Mouse (Mus musculus): ENCODE measurements around the gene Pigw. TPM values are rescaled to one million over a fixed set of nuclear protein-coding genes. Genes with fewer than 3 reads are reported as not detected.
"Not testable (repeated sequence)": the region's sequence is repeated elsewhere in the genome, so short reads cannot be mapped to it uniquely, and the experiment has no call there.

Pigw gene
- polyA plus RNA-seq, 1 experiment from 2014 or later: 1.9 TPM

DNA sequence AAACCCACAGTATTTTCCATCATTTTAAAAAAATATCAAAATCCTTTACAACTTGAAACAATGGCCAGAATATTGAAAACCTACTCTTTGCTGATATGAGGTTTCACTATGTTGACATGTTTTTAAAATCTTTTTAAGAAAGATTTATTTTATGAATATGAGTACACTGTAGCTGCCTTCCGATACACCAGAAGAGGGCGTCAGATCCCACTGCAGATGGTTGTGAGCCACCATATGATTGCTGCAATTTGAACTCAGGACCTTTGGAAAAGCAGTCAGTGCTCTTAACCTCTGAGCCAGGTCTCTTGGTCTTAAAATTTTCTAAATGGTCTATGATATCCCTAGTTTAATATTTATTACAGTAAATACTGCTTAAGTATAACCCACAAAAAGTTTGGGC is 40.8 kb downstream of the Pigw start:
- WGBS: 93% methylated on average over 2 of the region's 2 CpGs
- Histone ChIP-seq H3K4me2 (replicated peaks) (no peak overlapping the region), H3K4me1 (no peaks in the 10 kb centered on the region), H3K4me3 (no peak overlapping the region), H3K9ac (no peak overlapping the region), H3K9me3 (no peaks in the 10 kb centered on the region), H3K36me3 (peaks cover 59% of the 10 kb centered on the region), H3K27me3 (replicated peaks) (no peaks in the 10 kb centered on the region), H3K27ac (no peak overlapping the region)
- ATAC-seq (ENCODE audit: low FRiP score, low read depth): no peak

- not testable (repeated sequence) for ATAC-seq (ENCODE audit: low FRiP score, low read depth); H3K27me3 ChIP-seq (replicated peaks); H3K4me1 ChIP-seq; H3K9me3 ChIP-seq
- peak overlapping the region; percentile 95 for H3K4me2 ChIP-seq (replicated peaks)
- H3K4me3 ChIP-seq: peak overlapping the region; percentile 57
- 0 out of 2 replicates have a peak overlapping the region, but pooled peaks have one; percentile 1 for H3K27ac ChIP-seq
- H3K9ac ChIP-seq: peak overlapping the region; percentile 77
- 82% methylated on average over 11 of the region's 11 CpGs for WGBS
- H3K36me3 ChIP-seq: peaks cover 29% of the 10 kb centered on the region
Measured at GRCm38 (mm10) chr11:84829495-84829894, 50.6 kb downstream of the Pigw start.

- Histone ChIP-seq H3K9ac (peak within 1 kb of the TSS; percentile 77), H3K9me3 (no peaks in the 10 kb centered on the region), H3K36me3 (peaks cover 21% of the 10 kb centered on the region), H3K27ac (0 out of 2 replicates have a peak within 1 kb of the TSS, but pooled peaks have one; percentile 1), H3K4me2 (replicated peaks) (peak within 1 kb of the TSS; percentile 95), H3K4me3 (peak within 1 kb of the TSS; percentile 57), H3K4me1 (peaks cover 6% of the 10 kb centered on the region; the same call in 1 of the 2 replicates), H3K27me3 (replicated peaks) (no peaks in the 10 kb centered on the region)
- under 1% methylated on average over 62 of the region's 62 CpGs for WGBS
- ATAC-seq (ENCODE audit: low FRiP score, low read depth): peak; percentile 82
Measured at GRCm38 (mm10) chr11:84828516-84829399, 51.3 kb downstream of the Pigw start, which contains the start of gene Dhrs11. Gene Dhrs11, minus strand, starts transcription at chr11:84828994.

- no peak overlapping the region for H3K27ac ChIP-seq
Measured at GRCm38 (mm10) chr11:84827901-84828503, 52.1 kb downstream of the Pigw start.

DNA sequence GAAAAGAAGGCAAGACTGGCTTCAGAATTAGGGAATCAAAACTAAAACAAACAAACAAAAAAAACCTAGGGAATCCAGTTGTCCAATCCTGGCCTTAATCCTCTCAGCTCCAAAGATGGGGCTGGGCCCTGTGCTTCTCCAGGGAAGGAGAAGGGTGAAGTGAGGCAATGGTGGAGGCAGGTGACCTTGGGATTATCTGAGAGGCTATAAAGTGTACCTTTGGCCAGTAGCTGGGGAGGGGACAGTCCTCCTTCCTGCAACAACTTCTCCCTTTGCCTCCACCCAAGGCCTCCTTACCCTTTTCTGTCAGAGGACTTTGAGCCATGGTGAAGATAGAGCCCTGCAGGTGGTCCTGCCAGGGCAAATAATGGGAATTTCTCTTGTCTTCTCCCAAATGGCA is 52.6 kb downstream of the Pigw start:
- Histone ChIP-seq H3K9me3 (no peaks in the 10 kb centered on the region), H3K4me3 (no peak overlapping the region), H3K36me3 (peaks cover 11% of the 10 kb centered on the region), H3K27ac (no peak overlapping the region), H3K9ac (no peak overlapping the region), H3K4me2 (replicated peaks) (no peak overlapping the region), H3K27me3 (replicated peaks) (no peaks in the 10 kb centered on the region), H3K4me1 (peaks cover 6% of the 10 kb centered on the region; the same call in 1 of the 2 replicates)
- no peak for ATAC-seq (ENCODE audit: low FRiP score, low read depth)

More at GRCm38 (mm10) chr11:84827901-84828503, 52.1 kb downstream of the Pigw start:
- no peak for ATAC-seq (ENCODE audit: low FRiP score, low read depth)
- Histone ChIP-seq H3K4me2 (replicated peaks) (peak overlapping the region; percentile 95), H3K4me3 (peak overlapping the region; percentile 57), H3K4me1 (peaks cover 6% of the 10 kb centered on the region; the same call in 1 of the 2 replicates), H3K36me3 (peaks cover 16% of the 10 kb centered on the region), H3K27me3 (replicated peaks) (no peaks in the 10 kb centered on the region), H3K9ac (no peak overlapping the region), H3K9me3 (no peaks in the 10 kb centered on the region)
- 48% methylated on average over 3 of the region's 3 CpGs for WGBS

Small RNA genes lying within 50 kb of the gene (microRNA-seq; reads per million reads assigned to microRNA genes)
- gene Gm23564: not detected

Other genes starting within 250 kb of the Pigw start
- 8.9 and 10.5 TPM in 2 replicates for gene Mrm1, start 60.8 kb downstream of the Pigw start, polyA plus RNA-seq (2016; fragmentation: Nextera tagmentation; extraction: Ambion mirVana)
- 8.2 and 8.9 TPM in 2 replicates for gene Dhrs11, start 51.3 kb downstream of the Pigw start, polyA plus RNA-seq (2016; fragmentation: Nextera tagmentation; extraction: Ambion mirVana)
- gene Ggnbp2, start 9.5 kb downstream of the Pigw start, polyA plus RNA-seq (2016; fragmentation: Nextera tagmentation; extraction: Ambion mirVana): 80.0 and 93.3 TPM in 2 replicates
- gene Myo19, start 137 bp downstream of the Pigw start, polyA plus RNA-seq (2016; fragmentation: Nextera tagmentation; extraction: Ambion mirVana): 8.2 and 8.8 TPM in 2 replicates
- 61.4 and 63.5 TPM in 2 replicates for gene Znhit3, start 36.1 kb upstream of the Pigw start, polyA plus RNA-seq (2016; fragmentation: Nextera tagmentation; extraction: Ambion mirVana)
- gene Car4, start 77.5 kb upstream of the Pigw start, polyA plus RNA-seq (2016; fragmentation: Nextera tagmentation; extraction: Ambion mirVana): 4.8 and 5.7 TPM in 2 replicates

All from neural tube, embryonic 12.5 days (tissue).